Mouse (Mus musculus): ENCODE results near the gene Med11.
"Not testable (repeated sequence)": the region's sequence is repeated elsewhere in the genome, so short reads cannot be mapped to it uniquely, and the experiment has no call there.

The Med11 gene

DNA sequence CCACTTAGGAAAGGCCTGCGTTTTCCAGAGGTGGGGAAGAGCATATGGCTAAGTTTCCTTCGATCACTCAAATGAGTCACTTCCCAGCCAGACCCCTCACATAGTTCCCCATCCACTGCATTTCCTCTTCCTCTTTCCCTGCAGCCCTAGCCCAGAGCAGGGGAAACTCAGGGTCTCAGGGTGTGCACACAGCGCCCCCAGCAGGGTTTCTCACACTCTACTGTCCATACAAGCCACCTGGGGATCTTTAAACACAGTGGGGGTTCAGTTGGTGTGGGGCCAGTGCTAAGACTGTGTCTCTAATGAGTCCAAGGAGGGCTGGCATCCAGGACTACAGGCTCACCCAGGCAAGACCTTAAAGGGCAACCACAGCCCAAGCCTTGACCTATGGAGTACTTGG, 5.0 kb upstream of the Med11 start:
- DNase-seq (ENCODE audit: low spot score in 2 of 2) = no peak

DNA sequence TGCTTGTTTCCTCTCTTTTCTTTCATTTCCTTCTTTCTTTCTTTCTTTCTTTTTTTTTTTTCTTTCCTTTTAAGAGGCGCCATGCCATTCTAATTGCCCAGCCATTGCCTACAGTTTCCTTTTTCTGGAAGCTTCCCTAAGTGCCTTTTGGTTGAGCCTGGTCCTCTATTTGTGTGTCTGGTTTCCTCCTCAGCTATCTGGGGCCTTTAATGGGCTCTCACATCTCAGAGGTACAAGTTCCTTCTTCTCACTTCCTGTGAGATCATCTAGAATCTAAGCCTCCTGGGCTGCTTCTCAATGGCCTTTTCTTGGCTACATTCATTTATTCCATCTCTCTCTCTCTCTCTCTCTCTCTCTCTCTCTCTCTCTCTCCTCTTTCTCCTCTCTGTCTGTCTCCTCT, 4.3 kb upstream of the Med11 start:
- DNase-seq (ENCODE audit: low spot score in 2 of 2) = no peak

DNA sequence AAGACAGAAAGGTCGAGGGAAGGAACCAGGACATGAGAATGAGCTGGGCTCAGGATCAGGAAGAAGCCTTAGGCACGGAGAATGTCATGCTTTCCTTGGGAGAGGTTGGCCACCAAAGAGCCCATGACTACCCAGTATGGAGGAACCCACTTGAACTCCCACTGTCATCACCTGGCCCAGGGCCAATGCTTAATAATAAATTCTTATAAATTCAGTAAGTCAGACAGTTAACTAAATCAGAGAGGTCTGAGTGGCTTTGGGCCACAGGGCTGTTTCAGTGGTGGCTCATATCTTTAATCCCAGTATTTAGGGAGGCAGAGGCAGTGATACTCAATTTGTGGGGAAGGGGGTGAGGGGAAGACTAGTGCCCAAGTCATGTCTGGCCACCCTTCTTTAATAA, 793 bp upstream of the Med11 start:
- DNase-seq (ENCODE audit: low spot score in 2 of 2) = no peak

DNA sequence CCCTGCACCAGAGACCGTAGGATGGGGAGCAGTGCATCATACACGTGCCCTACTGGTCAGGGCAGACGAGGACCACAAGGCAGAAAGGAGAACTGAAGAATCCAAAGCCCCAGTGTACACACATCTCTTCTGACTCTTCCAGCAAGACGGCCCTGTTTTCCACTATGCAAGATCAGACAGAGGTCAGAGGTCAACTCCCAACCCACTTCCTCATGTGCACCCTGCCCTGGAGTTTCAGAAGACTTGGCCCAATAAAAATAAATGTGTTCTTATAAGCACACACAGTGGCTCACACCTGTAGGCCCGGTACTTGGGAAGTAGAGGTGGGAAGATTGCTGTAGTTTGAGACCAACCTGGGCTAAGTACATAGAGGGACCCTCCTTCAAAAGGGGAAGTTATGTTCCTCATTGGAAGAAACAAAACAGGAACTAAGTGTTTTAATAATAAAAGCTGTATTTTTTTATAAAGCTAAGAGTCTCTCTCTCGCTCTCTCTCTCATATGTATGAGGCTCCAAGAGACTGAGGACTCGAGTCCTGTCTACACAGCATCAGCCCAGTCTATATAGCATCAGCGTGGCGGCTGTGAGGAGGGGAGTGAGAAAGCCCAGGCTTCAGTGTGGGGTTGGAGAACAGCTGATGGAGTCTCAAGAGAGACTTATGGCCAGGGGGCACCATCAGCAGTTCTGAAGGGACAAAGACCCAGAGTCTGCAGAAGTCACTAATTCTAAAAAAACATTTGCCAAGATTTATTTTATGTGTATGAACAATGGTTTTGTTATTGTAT, 1.7 kb downstream of the Med11 start:
- DNase-seq (ENCODE audit: low spot score in 2 of 2) = peak; percentile 43 to 48

GRCm38 (mm10) chr11:70458688-70459600, 7.2 kb downstream of the Med11 start, which contains the start of gene Zmynd15:
Gene Zmynd15 (plus strand): TSS chr11:70459433.
- DNase-seq (ENCODE audit: low spot score in 2 of 2) = no peak

GRCm38 (mm10) chr11:70459601-70460101, 7.9 kb downstream of the Med11 start, which contains the start of gene Cxcl16:
Gene Cxcl16 (minus strand): TSS chr11:70459984.
- DNase-seq (ENCODE audit: low spot score in 2 of 2) = no peak

DNA sequence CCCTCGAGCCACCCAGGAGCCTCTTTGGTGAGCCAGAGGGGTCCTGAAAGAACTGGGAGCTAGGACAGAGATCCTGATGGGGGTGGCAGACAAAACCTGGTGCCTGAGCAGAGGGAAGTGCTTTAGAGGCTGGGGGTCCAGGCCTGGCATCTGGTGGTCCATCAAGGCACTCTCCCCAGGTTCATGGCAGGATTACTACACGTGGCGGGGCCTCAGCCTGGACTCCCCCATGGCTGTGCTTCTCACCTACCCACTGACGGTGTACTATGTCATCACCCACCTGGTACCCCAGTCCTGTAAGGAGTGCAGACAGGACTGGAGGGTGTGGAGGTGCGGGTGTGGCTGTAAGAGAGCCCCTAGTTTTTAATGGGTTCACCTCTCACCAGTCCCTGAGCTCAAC, 12.3 kb downstream of the Med11 start:
- DNase-seq (ENCODE audit: low spot score in 2 of 2) = no peak

- no peak for DNase-seq (ENCODE audit: low spot score in 2 of 2)
Observed at GRCm38 (mm10) chr11:70465211-70465610, 13.5 kb downstream of the Med11 start.

- DNase-seq (ENCODE audit: low spot score in 2 of 2) = no peak
Observed at GRCm38 (mm10) chr11:70465824-70466223, 14.1 kb downstream of the Med11 start.

DNA sequence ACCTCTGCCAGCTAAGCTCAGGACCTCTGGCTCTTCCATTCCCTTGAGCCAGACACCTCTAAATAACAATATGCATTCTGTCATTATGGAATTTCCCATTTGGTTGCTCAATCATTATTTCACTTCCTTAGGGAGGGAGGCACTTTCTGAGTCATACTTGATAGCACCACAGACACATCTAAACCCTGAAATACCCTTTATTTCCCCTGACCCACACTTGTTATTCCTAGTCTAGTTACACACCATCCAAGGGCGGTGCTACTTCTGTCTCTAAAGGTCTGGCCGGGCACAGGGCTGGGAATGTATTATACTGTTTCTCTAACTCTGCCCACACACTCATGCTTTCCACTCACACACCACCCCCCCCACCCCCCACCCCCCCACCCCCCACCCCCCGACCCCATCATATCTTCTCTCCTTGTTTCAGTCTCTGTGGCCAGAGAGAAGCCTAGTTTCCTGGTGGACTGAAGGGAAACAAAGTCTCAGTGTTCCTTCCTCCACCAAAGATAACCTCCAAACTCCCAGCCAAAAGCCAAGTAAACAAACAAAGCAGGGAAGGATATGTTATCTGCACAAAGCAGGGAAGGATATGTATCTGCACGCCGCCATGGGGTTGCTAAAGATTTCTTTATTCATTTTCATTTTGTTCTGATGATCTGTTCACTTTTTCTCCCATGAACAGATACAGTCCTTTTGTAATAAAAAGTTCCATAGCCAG, 16.3 kb downstream of the Med11 start:
- no peak for DNase-seq (ENCODE audit: low spot score in 2 of 2)

DNA sequence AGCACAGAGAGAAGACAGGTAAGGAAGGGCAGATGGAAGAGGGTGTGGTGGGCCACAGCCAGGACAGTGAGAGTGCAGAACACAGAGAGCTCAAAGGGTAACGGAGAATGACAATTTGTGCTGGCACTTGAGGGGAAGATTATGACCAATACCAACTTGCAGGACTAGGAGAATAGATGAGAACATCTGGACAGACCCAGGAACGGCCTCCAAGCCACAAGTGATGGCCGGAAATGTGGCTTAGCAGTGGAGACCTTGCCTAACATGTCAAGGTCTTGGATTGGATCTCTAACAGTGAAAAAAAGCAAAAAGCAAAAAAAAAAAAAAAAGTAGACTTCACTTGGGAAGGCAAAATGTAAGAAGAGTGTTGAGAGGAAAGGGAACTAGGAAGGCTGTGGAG, 18.0 kb downstream of the Med11 start:
- DNase-seq (ENCODE audit: low spot score in 2 of 2) = no peak

DNA sequence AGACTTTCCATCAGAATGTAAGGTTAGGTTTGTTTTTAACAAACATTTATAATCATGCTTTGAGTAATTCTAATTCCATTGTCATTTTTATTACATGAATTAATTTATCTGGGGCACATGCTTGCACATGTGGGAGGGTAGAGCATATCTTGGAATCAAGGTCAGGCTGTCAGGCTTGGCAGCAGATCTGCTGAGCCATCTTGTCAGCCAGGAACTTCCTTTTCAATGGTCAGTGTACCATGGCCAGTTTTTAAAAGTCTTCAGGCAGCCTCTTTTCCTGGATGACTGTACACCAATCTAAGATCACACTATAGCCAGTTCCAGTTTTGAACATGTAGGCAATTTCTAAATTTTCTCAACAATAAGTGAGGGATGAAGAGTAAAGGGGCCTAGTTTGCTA, 21.0 kb downstream of the Med11 start:
- no peak for DNase-seq (ENCODE audit: low spot score in 2 of 2)

DNA sequence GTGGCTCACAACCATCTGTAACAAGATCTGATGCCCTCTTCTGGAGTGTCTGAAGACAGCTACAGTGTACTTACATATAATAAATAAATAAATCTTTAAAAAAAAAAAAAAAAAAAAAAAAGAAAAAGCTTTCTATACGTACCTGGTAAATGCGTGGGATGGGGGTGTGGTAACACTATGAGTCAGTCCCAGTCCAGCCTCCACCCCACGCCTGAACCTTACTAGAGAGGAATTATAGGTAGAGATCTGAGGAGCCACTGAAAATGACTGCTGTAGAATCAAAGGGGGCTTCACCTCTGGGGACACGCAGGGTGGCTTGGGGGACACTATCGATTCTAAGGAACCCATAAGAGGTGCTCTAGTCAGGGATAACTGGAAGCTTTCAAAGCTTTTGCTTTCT, 21.6 kb downstream of the Med11 start:
- DNase-seq (ENCODE audit: low spot score in 2 of 2) = not testable (repeated sequence)

- no peak for DNase-seq (ENCODE audit: low spot score in 2 of 2)
Observed at GRCm38 (mm10) chr11:70474872-70475534, 23.3 kb downstream of the Med11 start.

- no peak for DNase-seq (ENCODE audit: low spot score in 2 of 2)
Observed at GRCm38 (mm10) chr11:70485498-70485897, 33.8 kb downstream of the Med11 start.

- no peak for DNase-seq (ENCODE audit: low spot score in 2 of 2)
Observed at GRCm38 (mm10) chr11:70487816-70488215, 36.1 kb downstream of the Med11 start.

- DNase-seq (ENCODE audit: low spot score in 2 of 2) = no peak
Observed at GRCm38 (mm10) chr11:70489138-70489537, 37.4 kb downstream of the Med11 start.

- peak; percentile 16 to 39 for DNase-seq (ENCODE audit: low spot score in 2 of 2)
Observed at GRCm38 (mm10) chr11:70489684-70490083, 38.0 kb downstream of the Med11 start.

GRCm38 (mm10) chr11:70499566-70500475, 48.1 kb downstream of the Med11 start:
- no peak for DNase-seq (ENCODE audit: low spot score in 2 of 2)

DNA sequence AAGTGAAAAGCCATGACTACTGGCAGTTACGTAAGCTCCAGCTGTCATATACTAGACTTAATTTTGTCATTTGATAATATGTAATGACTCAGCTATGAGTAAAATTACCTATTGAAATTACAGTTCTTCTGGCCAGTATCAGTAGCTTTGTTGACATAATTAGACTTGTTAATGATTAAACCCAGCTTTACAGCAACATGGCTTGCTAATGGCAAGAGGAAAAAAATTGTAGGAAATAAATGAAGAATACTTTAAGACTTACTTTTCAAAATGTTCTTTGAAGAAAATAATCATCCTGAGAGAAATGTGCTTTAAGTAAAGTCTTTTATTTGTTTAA, 48.7 kb downstream of the Med11 start:
- no peak for DNase-seq (ENCODE audit: low spot score in 2 of 2)

Data from spleen, postnatal 36 days (tissue).